Mouse (Mus musculus) erythroblast, embryonic 14.5 days (primary cell): ENCODE measurements around the gene Pgp.

ENCODE experiments used
- GATA1 ChIP-seq: IDR thresholded peaks from 2 replicates; pipeline ENCODE4 v1.6.1; 2012; ENCODE audit warnings: low read length, inconsistent platforms, mixed read lengths
- TAL1 ChIP-seq: IDR thresholded peaks from 3 replicates; pipeline ENCODE4 v1.6.1; 2012; ENCODE audit warnings: low read length, inconsistent platforms, mixed read lengths

GRCm38 (mm10) chr17:24485090-24485860, 15.1 kb downstream of the Pgp start:
- no peak for TF ChIP-seq TAL1
- no peak for TF ChIP-seq GATA1
